Mouse (Mus musculus) ES-E14 (cell line): ENCODE data around the gene Acyp2.

ENCODE experiments used
- CHD2 ChIP-seq: IDR thresholded peaks from 2 replicates; pipeline ENCODE4 v1.6.1; 2014; ENCODE audit warnings: mild to moderate bottlenecking, low read depth, low read length, inconsistent platforms
- MAFK ChIP-seq: IDR thresholded peaks from 2 replicates; pipeline ENCODE4 v1.6.1; 2014; ENCODE audit warnings: mild to moderate bottlenecking, low read depth, low read length, inconsistent platforms; ENCODE audit not compliant: insufficient read depth
- ZNF384 ChIP-seq: IDR thresholded peaks from 2 replicates; pipeline ENCODE4 v1.6.1; 2012; ENCODE audit warnings: low read depth, low read length, inconsistent platforms

DNA sequence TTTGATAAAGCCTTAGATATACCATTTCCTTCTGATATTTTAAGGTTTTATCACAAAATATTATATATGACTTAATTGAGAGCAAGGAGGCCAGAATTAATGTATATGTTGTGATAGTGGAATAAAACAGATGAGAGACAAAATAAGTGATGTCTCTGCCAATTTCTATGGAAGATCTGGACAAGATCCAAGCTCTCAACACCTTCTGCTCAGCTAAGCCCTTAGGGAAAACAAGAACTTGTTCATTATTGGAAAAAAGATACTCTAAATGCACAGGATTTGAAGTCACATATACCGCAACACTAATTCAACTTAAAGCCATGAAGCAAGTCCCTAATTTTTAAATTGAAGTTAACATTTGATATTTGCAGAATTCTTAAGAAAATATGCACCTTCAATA is 96.0 kb downstream of the Acyp2 start:
- TF ChIP-seq CHD2 = no peak
- TF ChIP-seq MAFK = no peak
- no peak for TF ChIP-seq ZNF384
